In the genomic region with DNA sequence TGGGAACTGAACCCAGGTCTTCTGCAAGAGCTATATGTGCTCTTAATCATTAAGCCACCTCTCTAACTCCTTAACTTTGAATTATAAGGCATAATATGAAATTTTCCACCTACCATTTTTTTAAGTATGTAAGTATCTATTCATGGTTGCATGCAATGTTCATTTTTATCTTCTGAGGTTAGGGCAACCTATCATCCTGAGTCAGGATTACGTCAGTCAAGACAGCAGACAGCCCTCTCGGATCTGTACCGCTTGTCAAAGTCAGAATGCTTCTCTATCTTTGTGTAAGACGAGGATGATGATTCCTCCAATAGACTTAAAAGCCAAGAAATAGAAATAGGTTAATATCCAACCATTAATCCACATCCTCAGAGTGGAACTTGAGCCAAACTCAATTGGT, we compare ENCODE assay signal across 29 mouse cellular contexts. TPM values are rescaled to one million over a fixed set of nuclear protein-coding genes. Genes with fewer than 3 reads are reported as not detected.
A peak's percentile ranks its signal among the peaks of the same experiment; 100 is the strongest.
DNase-seq lines count a peak whose midpoint lies in the region; ATAC-seq and TF ChIP-seq lines count a peak whose summit lies in the region.
"Had no signal": no experiment of that assay in that cellular context is flagged by ENCODE, and none has a peak within 500 bp of the region (broad histone marks: within the 10 kb centered on the region; RNA-seq: fewer than 3 reads in every experiment).

No protein-coding gene starts in this region.

- no peaks in the 10 kb centered on the region for H3K36me3 ChIP-seq in neural tube, embryonic 15.5 days
- H3K36me3 ChIP-seq: embryonic facial prominence, embryonic 10.5 days; embryonic facial prominence, embryonic 13.5 days; forebrain, embryonic 12.5 days; heart, embryonic 12.5 days; heart, embryonic 15.5 days; hindbrain, embryonic 12.5 days; hindbrain, embryonic 15.5 days; intestine, embryonic 15.5 days had no signal

- H3K9me3 ChIP-seq in neural tube, embryonic 15.5 days (replicated peaks): no peaks in the 10 kb centered on the region
- H3K9me3 ChIP-seq: embryonic facial prominence, embryonic 10.5 days; embryonic facial prominence, embryonic 13.5 days; forebrain, embryonic 12.5 days; heart, embryonic 12.5 days; heart, embryonic 15.5 days; hindbrain, embryonic 12.5 days; hindbrain, embryonic 15.5 days; intestine, embryonic 15.5 days had no signal

- intact Hi-C loops in heart, postnatal 36 days (cut with DNase I): no loop called here

- ATAC-seq in megakaryocyte progenitor cell, adult 5-6 weeks (replicated peaks; ENCODE audit: poor library complexity): 0 out of 2 replicates have a peak, but pooled peaks have one; percentile 13
- ATAC-seq in neural tube, embryonic 15.5 days (ENCODE audit: low FRiP score): no peak
- ATAC-seq: activated CD4-positive, CD25-positive, alpha-beta regulatory T cell, adult 4 months; CD4-positive, CD25-positive, alpha-beta regulatory T cell, adult 4 months; forebrain, embryonic 16.5 days; intestine, embryonic 15.5 days had no signal

- DNase-seq in heart, adult 11 months: peak; percentile 29
- no peak for DNase-seq in heart, postnatal 36 days
- peak; percentile 55 for DNase-seq in 416B (ENCODE audit: low read depth)
- DNase-seq in frontal cortex, postnatal 25 days (ENCODE audit: low spot score in 2 of 2): no peak
- DNase-seq: adrenal gland, adult 8-10 months; adrenal gland, postnatal 25 days; B cell, adult 2 months; cerebellum, postnatal 10 days; cerebellum, postnatal 36 days; gastrocnemius, adult 2 months; gastrocnemius, postnatal 14 days; heart, adult 18-20 months; heart, postnatal 10 days; heart, postnatal 4 days had no signal

- no peak overlapping the region for H3K4me3 ChIP-seq in bone marrow macrophage, adult 2 months (ENCODE audit: insufficient read depth, low read length)
- no peak overlapping the region for H3K4me3 ChIP-seq in neural tube, embryonic 15.5 days (replicated peaks)
- H3K4me3 ChIP-seq: embryonic facial prominence, embryonic 10.5 days; embryonic facial prominence, embryonic 13.5 days; erythroblast, embryonic 14.5 days; forebrain, embryonic 12.5 days; gastrocnemius, adult 2 months; heart, embryonic 12.5 days; heart, embryonic 15.5 days; hindbrain, embryonic 12.5 days; hindbrain, embryonic 15.5 days; intestine, embryonic 15.5 days had no signal

- H3K27me3 ChIP-seq in neural tube, embryonic 15.5 days (replicated peaks): no peaks in the 10 kb centered on the region
- H3K27me3 ChIP-seq: embryonic facial prominence, embryonic 13.5 days; forebrain, embryonic 12.5 days; heart, embryonic 12.5 days; heart, embryonic 15.5 days; hindbrain, embryonic 12.5 days; hindbrain, embryonic 15.5 days; intestine, embryonic 15.5 days had no signal

- TF ChIP-seq CTCF in bone marrow macrophage, adult 2 months (IDR thresholded peaks at IDR 0.05; ENCODE audit: low read depth, low read length): no peak

- H3K4me2 ChIP-seq in neural tube, embryonic 15.5 days: no peak overlapping the region
- H3K4me2 ChIP-seq: embryonic facial prominence, embryonic 13.5 days; forebrain, embryonic 12.5 days; heart, embryonic 12.5 days; heart, embryonic 15.5 days; hindbrain, embryonic 12.5 days; hindbrain, embryonic 15.5 days; intestine, embryonic 15.5 days had no signal

- no peak overlapping the region for H3K9ac ChIP-seq in neural tube, embryonic 15.5 days (replicated peaks)
- H3K9ac ChIP-seq: embryonic facial prominence, embryonic 13.5 days; forebrain, embryonic 12.5 days; heart, embryonic 12.5 days; heart, embryonic 15.5 days; hindbrain, embryonic 12.5 days; hindbrain, embryonic 15.5 days; intestine, embryonic 15.5 days had no signal

- no peak for TF ChIP-seq POLR2A in bone marrow macrophage, adult 2 months (IDR thresholded peaks at IDR 0.05; ENCODE audit: borderline replicate concordance, low read depth, low read length)

- 91% methylated on average over 4 of the region's 4 CpGs for WGBS in neural tube, embryonic 15.5 days

- H3K4me1 ChIP-seq in bone marrow macrophage, adult 2 months (ENCODE audit: control insufficient read depth, insufficient read depth, low read length): peaks cover 65% of the 10 kb centered on the region
- H3K4me1 ChIP-seq in neural tube, embryonic 15.5 days: no peaks in the 10 kb centered on the region
- H3K4me1 ChIP-seq: embryonic facial prominence, embryonic 10.5 days; forebrain, embryonic 12.5 days; heart, embryonic 12.5 days; heart, embryonic 15.5 days; hindbrain, embryonic 12.5 days; hindbrain, embryonic 15.5 days; intestine, embryonic 15.5 days had no signal

- peak overlapping the region; percentile 91 for H3K27ac ChIP-seq in bone marrow macrophage, adult 2 months (ENCODE audit: insufficient read depth, low read depth, low read length)
- H3K27ac ChIP-seq in neural tube, embryonic 15.5 days (replicated peaks): no peak overlapping the region
- H3K27ac ChIP-seq: embryonic facial prominence, embryonic 10.5 days; embryonic facial prominence, embryonic 13.5 days; forebrain, embryonic 12.5 days; gastrocnemius, adult 2 months; heart, embryonic 15.5 days; hindbrain, embryonic 12.5 days; hindbrain, embryonic 15.5 days; intestine, embryonic 15.5 days had no signal

RNA-seq across cellular contexts. Expression of a gene that starts 33.6 kb away (rescaled TPM):
- total RNA-seq in heart, postnatal 36 days (2021): 10 to 100 TPM; 23.4 to 49.7 TPM
- polyA plus RNA-seq in bone marrow macrophage, adult 2 months (2012; ENCODE audit: insufficient read depth, insufficient read length, missing spikeins): 1,205 and 1,358 TPM in 2 replicates
- total RNA-seq in megakaryocyte progenitor cell, adult 5-6 weeks (2015): 30.8 and 42.1 TPM in 2 replicates
- total RNA-seq in megakaryocyte progenitor cell, adult 5-6 weeks (2017): 7.2 and 15.9 TPM in 2 replicates
- polyA plus RNA-seq in neural tube, embryonic 15.5 days (2015; fragmentation: Nextera tagmentation; extraction: Ambion mirVana): 4.0 and 16.1 TPM in 2 replicates

Comparison
In these comparisons a context has a peak if more than half of its experiments do, and no peak if none do; other contexts are left out.
1. DNase-seq: peak in heart, adult 11 months (single experiment) and 416B (single experiment); none in heart, postnatal 36 days (0 of 2) and frontal cortex, postnatal 25 days (0 of 2).